Mouse (Mus musculus): ENCODE measurements around the gene Cers1.

Gene Cers1

GRCm38 (mm10) chr8:70352000-70352384, 36.4 kb downstream of the Cers1 start:
- no peak for DNase-seq (ENCODE audit: low read depth, low spot score)

DNA sequence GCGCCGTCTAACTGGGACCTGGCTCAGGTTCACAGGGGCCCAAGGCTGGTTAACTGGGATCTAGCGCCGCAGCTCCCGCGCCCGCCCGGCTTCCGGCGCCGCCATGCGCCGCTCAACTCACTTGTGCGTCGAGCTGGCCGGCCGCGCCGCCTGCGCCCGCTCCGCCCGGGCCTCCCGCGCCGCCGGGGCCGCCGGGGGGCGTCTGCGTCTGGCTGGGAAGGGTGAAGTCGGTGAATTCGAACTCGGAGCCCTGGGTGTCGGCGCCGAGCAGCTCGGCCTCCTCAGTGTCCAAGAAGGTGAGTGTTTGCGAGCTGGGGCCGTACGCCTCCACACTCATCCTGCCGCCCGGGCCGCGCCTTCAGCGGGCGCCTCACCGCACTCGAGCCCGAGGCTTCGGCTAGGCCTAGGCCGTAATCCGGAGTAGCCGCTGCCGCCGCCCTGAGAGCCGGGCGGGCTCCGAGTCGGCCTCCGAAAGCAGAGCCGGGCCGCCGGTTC, 37.1 kb downstream of the Cers1 start:
- DNase-seq (ENCODE audit: low read depth, low spot score) = no peak

GRCm38 (mm10) chr8:70353194-70353817, 37.7 kb downstream of the Cers1 start, which contains the start of gene Upf1:
Gene Upf1 (minus strand): TSS chr8:70353278.
- DNase-seq (ENCODE audit: low read depth, low spot score) = peak; percentile 99

- DNase-seq (ENCODE audit: low read depth, low spot score) = no peak
These were observed 38.4 kb downstream of the Cers1 start for GRCm38 (mm10) chr8:70354004-70354403.

DNA sequence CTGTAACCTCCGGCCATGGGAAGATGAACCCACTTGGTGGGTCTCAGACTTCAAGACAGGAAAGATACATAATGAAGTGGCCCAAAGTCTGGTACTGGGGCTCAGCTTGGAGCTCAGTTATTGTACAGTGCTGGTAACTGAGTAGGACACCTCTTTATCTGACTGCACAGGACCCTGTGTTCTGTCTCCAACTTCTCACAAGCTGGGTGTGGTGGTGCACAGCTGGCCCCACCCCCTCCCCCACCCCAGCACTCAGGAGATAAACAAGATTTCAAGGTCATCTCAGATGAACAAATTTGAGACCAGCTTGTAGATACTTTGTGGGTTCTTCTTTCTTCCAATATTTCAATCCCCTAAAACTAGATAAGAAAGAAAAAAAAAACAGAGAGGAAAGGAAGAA, 40.5 kb downstream of the Cers1 start:
- no peak for DNase-seq (ENCODE audit: low read depth, low spot score)

DNA sequence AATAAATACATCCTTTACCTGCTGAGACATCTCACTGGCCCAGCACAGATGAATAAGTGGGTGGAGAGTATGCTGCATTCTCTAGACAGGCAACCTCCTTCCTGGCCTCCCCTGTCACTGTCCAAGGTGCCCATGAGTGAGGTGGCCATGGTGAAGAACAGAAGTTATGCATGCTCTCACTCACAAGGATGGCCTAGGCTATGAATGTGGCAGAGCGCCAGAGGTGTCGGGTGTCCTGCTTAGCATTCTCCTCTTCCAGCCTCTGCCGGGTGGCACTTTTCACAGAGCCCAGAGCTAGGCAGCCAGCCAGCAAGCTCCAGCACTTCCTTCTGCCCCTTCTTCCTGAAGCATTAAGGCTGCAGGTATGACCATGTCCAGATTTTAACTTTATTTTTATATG, 43.8 kb downstream of the Cers1 start:
- DNase-seq (ENCODE audit: low read depth, low spot score) = no peak

GRCm38 (mm10) chr8:70360769-70361168, 45.2 kb downstream of the Cers1 start:
- no peak for DNase-seq (ENCODE audit: low read depth, low spot score)

- no peak for DNase-seq (ENCODE audit: low read depth, low spot score)
These were observed 46.0 kb downstream of the Cers1 start for GRCm38 (mm10) chr8:70361484-70362032.

- DNase-seq (ENCODE audit: low read depth, low spot score) = no peak
These were observed 48.5 kb downstream of the Cers1 start for GRCm38 (mm10) chr8:70364066-70364465.

- no peak for DNase-seq (ENCODE audit: low read depth, low spot score)
These were observed 51.0 kb downstream of the Cers1 start for GRCm38 (mm10) chr8:70366588-70366987.

- DNase-seq (ENCODE audit: low read depth, low spot score) = no peak
These were observed 54.9 kb downstream of the Cers1 start for GRCm38 (mm10) chr8:70370476-70370875.

GRCm38 (mm10) chr8:70371951-70372350, 56.4 kb downstream of the Cers1 start:
- no peak for DNase-seq (ENCODE audit: low read depth, low spot score)

- no peak for DNase-seq (ENCODE audit: low read depth, low spot score)
These were observed 58.1 kb downstream of the Cers1 start, which contains the start of gene Comp for GRCm38 (mm10) chr8:70373397-70374317. Gene Comp (plus strand): TSS chr8:70373558.

GRCm38 (mm10) chr8:70374318-70374927, 58.8 kb downstream of the Cers1 start:
- peak; percentile 51 for DNase-seq (ENCODE audit: low read depth, low spot score)

- DNase-seq (ENCODE audit: low read depth, low spot score) = no peak
These were observed 59.8 kb downstream of the Cers1 start for GRCm38 (mm10) chr8:70375212-70375859.

DNA sequence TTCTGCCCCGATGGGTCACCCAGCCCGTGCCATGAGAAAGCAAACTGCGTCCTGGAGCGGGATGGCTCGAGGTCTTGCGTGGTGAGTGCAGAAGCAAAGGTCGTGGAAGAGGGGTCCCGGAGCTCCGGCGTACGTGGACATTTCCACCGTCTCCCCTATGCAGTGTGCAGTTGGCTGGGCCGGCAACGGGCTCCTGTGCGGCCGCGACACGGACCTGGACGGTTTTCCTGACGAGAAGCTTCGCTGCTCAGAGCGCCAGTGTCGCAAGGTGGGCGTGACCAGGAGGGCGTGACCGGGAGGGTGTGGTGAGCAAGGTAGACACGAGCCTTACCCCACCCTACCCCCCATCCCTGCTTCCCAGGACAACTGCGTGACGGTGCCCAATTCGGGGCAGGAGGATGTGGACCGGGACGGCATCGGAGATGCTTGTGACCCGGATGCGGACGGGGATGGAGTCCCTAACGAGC, 60.7 kb downstream of the Cers1 start:
- no peak for DNase-seq (ENCODE audit: low read depth, low spot score)

- no peak for DNase-seq (ENCODE audit: low read depth, low spot score)
These were observed 61.5 kb downstream of the Cers1 start for GRCm38 (mm10) chr8:70377049-70377448.

DNA sequence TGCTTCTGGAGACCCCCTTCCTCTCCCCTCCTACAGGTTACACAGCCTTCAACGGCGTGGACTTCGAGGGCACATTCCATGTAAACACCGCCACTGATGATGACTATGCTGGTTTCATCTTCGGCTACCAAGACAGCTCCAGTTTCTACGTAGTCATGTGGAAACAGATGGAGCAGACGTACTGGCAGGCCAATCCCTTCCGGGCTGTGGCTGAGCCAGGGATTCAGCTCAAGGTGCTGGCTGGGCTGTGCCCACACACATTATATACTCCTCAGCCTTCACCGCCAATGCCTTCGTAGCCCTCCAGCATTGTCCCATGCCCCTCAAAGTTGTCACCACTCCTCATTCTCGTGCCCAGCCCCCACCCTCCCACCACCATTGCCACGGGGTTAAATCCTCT, 64.5 kb downstream of the Cers1 start:
- no peak for DNase-seq (ENCODE audit: low read depth, low spot score)

All from embryo, embryonic 11.5 days (tissue).